10 mouse cellular contexts compared by ENCODE assay signal in genomic region chr11:54867903-54868434, GRCm38 (mm10). TPM values are rescaled to one million over a fixed set of nuclear protein-coding genes. Genes with fewer than 3 reads are reported as not detected.
DNase-seq lines count a peak whose midpoint lies in the region; ATAC-seq and TF ChIP-seq lines count a peak whose summit lies in the region.
"Had no signal": no experiment of that assay in that cellular context is flagged by ENCODE, and none has a peak within 500 bp of the region (broad histone marks: within the 10 kb centered on the region; RNA-seq: fewer than 3 reads in every experiment).

No protein-coding gene starts in this region.

- peak overlapping the region; percentile 86; the same call in 1 of the 2 replicates for H3K4me3 ChIP-seq in embryonic facial prominence, embryonic 15.5 days (replicated peaks)
- H3K4me3 ChIP-seq in intestine, embryonic 15.5 days (replicated peaks): peak overlapping the region; percentile 69
- peak overlapping the region; percentile 92; the same call in 1 of the 2 replicates for H3K4me3 ChIP-seq in midbrain, postnatal 0 days (ENCODE audit: low read depth, low read length)

- ATAC-seq in embryonic facial prominence, embryonic 15.5 days (ENCODE audit: insufficient number of reproducible peaks, low FRiP score, low TSS enrichment, low read depth): no peak
- no peak for ATAC-seq in intestine, embryonic 15.5 days
- no peak for ATAC-seq in midbrain, postnatal 0 days (ENCODE audit: low FRiP score)

- no peak for TF ChIP-seq CTCF in midbrain, postnatal 0 days (IDR thresholded peaks at IDR 0.05)

- no peaks in the 10 kb centered on the region for H3K27me3 ChIP-seq in embryonic facial prominence, embryonic 15.5 days
- no peaks in the 10 kb centered on the region for H3K27me3 ChIP-seq in intestine, embryonic 15.5 days (replicated peaks)
- H3K27me3 ChIP-seq in midbrain, postnatal 0 days (ENCODE audit: insufficient read depth, low read length): no peaks in the 10 kb centered on the region

- H3K4me2 ChIP-seq in embryonic facial prominence, embryonic 15.5 days (replicated peaks): peak overlapping the region; percentile 55; the same call in 1 of the 2 replicates
- H3K4me2 ChIP-seq in intestine, embryonic 15.5 days (replicated peaks): peak overlapping the region; percentile 62
- H3K4me2 ChIP-seq in midbrain, postnatal 0 days (ENCODE audit: low read depth, low read length, poor library complexity, severe bottlenecking): peak overlapping the region; percentile 53

- 81% methylated on average over 3 of the region's 3 CpGs for WGBS in embryonic facial prominence, embryonic 15.5 days
- 75% methylated on average over 3 of the region's 3 CpGs for WGBS in intestine, embryonic 15.5 days
- WGBS in midbrain, postnatal 0 days: 88% methylated on average over 3 of the region's 3 CpGs

- peaks cover 18% of the 10 kb centered on the region for H3K4me1 ChIP-seq in embryonic facial prominence, embryonic 15.5 days
- H3K4me1 ChIP-seq in intestine, embryonic 15.5 days (replicated peaks): peaks cover 8% of the 10 kb centered on the region
- peaks cover 8% of the 10 kb centered on the region; the same call in 1 of the 2 replicates for H3K4me1 ChIP-seq in midbrain, postnatal 0 days (ENCODE audit: insufficient read depth, low read length)

- H3K36me3 ChIP-seq in embryonic facial prominence, embryonic 15.5 days: peaks cover 33% of the 10 kb centered on the region
- H3K36me3 ChIP-seq in intestine, embryonic 15.5 days: peaks cover 11% of the 10 kb centered on the region
- H3K36me3 ChIP-seq in midbrain, postnatal 0 days (ENCODE audit: insufficient read depth, low read length): peaks cover 23% of the 10 kb centered on the region

- peak; percentile 33 to 35 for DNase-seq in kidney, postnatal 4 days
- DNase-seq in kidney, adult 8-10 months: no peak
- DNase-seq in midbrain, postnatal 0 days (ENCODE audit: low spot score): no peak
- no peak for DNase-seq in spleen, postnatal 14 days (ENCODE audit: low spot score in 2 of 2)
- DNase-seq in lung, postnatal 14 days: no peak
- DNase-seq in lung, adult 18-20 months: no peak
- DNase-seq: thymus, postnatal 14 days had no signal

- H3K27ac ChIP-seq in embryonic facial prominence, embryonic 15.5 days (replicated peaks): no peak overlapping the region
- no peak overlapping the region for H3K27ac ChIP-seq in intestine, embryonic 15.5 days
- H3K27ac ChIP-seq in midbrain, postnatal 0 days (ENCODE audit: low read depth, low read length): no peak overlapping the region

- no peaks in the 10 kb centered on the region for H3K9me3 ChIP-seq in embryonic facial prominence, embryonic 15.5 days (replicated peaks)
- H3K9me3 ChIP-seq in intestine, embryonic 15.5 days: no peaks in the 10 kb centered on the region
- no peaks in the 10 kb centered on the region for H3K9me3 ChIP-seq in midbrain, postnatal 0 days (ENCODE audit: low read length)

- no peak overlapping the region for H3K9ac ChIP-seq in embryonic facial prominence, embryonic 15.5 days
- H3K9ac ChIP-seq in intestine, embryonic 15.5 days: no peak overlapping the region
- H3K9ac ChIP-seq in midbrain, postnatal 0 days (replicated peaks; ENCODE audit: low read length, poor library complexity, severe bottlenecking): no peak overlapping the region

RNA-seq across cellular contexts. Expression of gene Hint1, which starts 1.8 kb away (rescaled TPM):
- polyA plus RNA-seq in embryonic facial prominence, embryonic 15.5 days (2015; fragmentation: Nextera tagmentation; extraction: Ambion mirVana): 512 and 526 TPM in 2 replicates
- polyA plus RNA-seq in intestine, embryonic 15.5 days (2015; fragmentation: Nextera tagmentation; extraction: Ambion mirVana): 705 and 851 TPM in 2 replicates
- total RNA-seq in midbrain, postnatal 0 days (2014; rRNA removed): 475 and 586 TPM in 2 replicates
- polyA plus RNA-seq in midbrain, postnatal 0 days (2015; fragmentation: Nextera tagmentation; extraction: Ambion mirVana): 1,006 and 1,130 TPM in 2 replicates

RNA-seq across cellular contexts. Expression of gene Lyrm7, which starts 7.3 kb away (rescaled TPM):
- polyA plus RNA-seq in embryonic facial prominence, embryonic 15.5 days (2015; fragmentation: Nextera tagmentation; extraction: Ambion mirVana): 8.3 and 10.9 TPM in 2 replicates
- 8.9 and 9.4 TPM in 2 replicates for polyA plus RNA-seq in intestine, embryonic 15.5 days (2015; fragmentation: Nextera tagmentation; extraction: Ambion mirVana)
- 3.2 and 5.2 TPM in 2 replicates for total RNA-seq in midbrain, postnatal 0 days (2014; rRNA removed)
- polyA plus RNA-seq in midbrain, postnatal 0 days (2015; fragmentation: Nextera tagmentation; extraction: Ambion mirVana): 7.9 and 8.8 TPM in 2 replicates

RNA-seq across cellular contexts. Expression of gene Gpx3, which starts 34.3 kb away (rescaled TPM):
- 285 and 293 TPM in 2 replicates for polyA plus RNA-seq in embryonic facial prominence, embryonic 15.5 days (2015; fragmentation: Nextera tagmentation; extraction: Ambion mirVana)
- polyA plus RNA-seq in intestine, embryonic 15.5 days (2015; fragmentation: Nextera tagmentation; extraction: Ambion mirVana): 308 and 352 TPM in 2 replicates
- 14.6 and 23.1 TPM in 2 replicates for total RNA-seq in midbrain, postnatal 0 days (2014; rRNA removed)
- 69.3 and 70.3 TPM in 2 replicates for polyA plus RNA-seq in midbrain, postnatal 0 days (2015; fragmentation: Nextera tagmentation; extraction: Ambion mirVana)
- total RNA-seq: neutrophil, adult 5-6 weeks had no signal

Comparison
In these comparisons a context has a peak if more than half of its experiments do, and no peak if none do; other contexts are left out.
1. DNase-seq: peak in kidney, postnatal 4 days (2 of 2); none in kidney, adult 8-10 months (0 of 2), midbrain, postnatal 0 days (single experiment), spleen, postnatal 14 days (0 of 2), lung, postnatal 14 days (single experiment) and lung, adult 18-20 months (0 of 2).
2. Peak in every context shown above with its lines, with median percentiles within 50 percentile points of each other: H3K4me2 ChIP-seq and H3K4me3 ChIP-seq.